Mouse (Mus musculus): ENCODE data around the gene AA467197. TPM values are rescaled to one million over a fixed set of nuclear protein-coding genes. Genes with fewer than 3 reads are reported as not detected.

Gene AA467197
- total RNA-seq, 2 experiments from 2014 or later = 0.57 TPM; not detected in 1

- DNase-seq (ENCODE audit: extremely low spot score in 1 of 2, low spot score in 1 of 2) = peak; percentile 65 to 82
Measured at GRCm38 (mm10) chr2:122637526-122637997, 776 bp downstream of the AA467197 start.

- DNase-seq (ENCODE audit: extremely low spot score in 1 of 2, low spot score in 1 of 2) = no peak
Measured at GRCm38 (mm10) chr2:122638029-122638428, 1.2 kb downstream of the AA467197 start.

GRCm38 (mm10) chr2:122638673-122639072 is 1.9 kb downstream of the AA467197 start:
- DNase-seq (ENCODE audit: extremely low spot score in 1 of 2, low spot score in 1 of 2) = no peak

GRCm38 (mm10) chr2:122652096-122653084 is 15.6 kb downstream of the AA467197 start:
- DNase-seq (ENCODE audit: extremely low spot score in 1 of 2, low spot score in 1 of 2) = no peak

- no peak for DNase-seq (ENCODE audit: extremely low spot score in 1 of 2, low spot score in 1 of 2)
Measured at GRCm38 (mm10) chr2:122656052-122656451, 19.3 kb downstream of the AA467197 start.

GRCm38 (mm10) chr2:122656767-122657166 is 20.0 kb downstream of the AA467197 start:
- DNase-seq (ENCODE audit: extremely low spot score in 1 of 2, low spot score in 1 of 2) = no peak

- no peak for DNase-seq (ENCODE audit: extremely low spot score in 1 of 2, low spot score in 1 of 2)
Measured at GRCm38 (mm10) chr2:122657707-122658524, 21.1 kb downstream of the AA467197 start.

- DNase-seq (ENCODE audit: extremely low spot score in 1 of 2, low spot score in 1 of 2) = no peak
Measured at GRCm38 (mm10) chr2:122659825-122660224, 23.0 kb downstream of the AA467197 start.

GRCm38 (mm10) chr2:122665253-122665972 is 28.6 kb downstream of the AA467197 start:
- DNase-seq (ENCODE audit: extremely low spot score in 1 of 2, low spot score in 1 of 2) = no peak

- DNase-seq (ENCODE audit: extremely low spot score in 1 of 2, low spot score in 1 of 2) = peak in 1 of 2 experiments; percentile 42
Measured at GRCm38 (mm10) chr2:122665973-122666875, 29.4 kb downstream of the AA467197 start.

GRCm38 (mm10) chr2:122667856-122668255 is 31.1 kb downstream of the AA467197 start:
- DNase-seq (ENCODE audit: extremely low spot score in 1 of 2, low spot score in 1 of 2) = peak in 1 of 2 experiments; percentile 35

GRCm38 (mm10) chr2:122671714-122672113 is 34.9 kb downstream of the AA467197 start:
- DNase-seq (ENCODE audit: extremely low spot score in 1 of 2, low spot score in 1 of 2) = no peak

GRCm38 (mm10) chr2:122672841-122673240 is 36.1 kb downstream of the AA467197 start:
- no peak for DNase-seq (ENCODE audit: extremely low spot score in 1 of 2, low spot score in 1 of 2)

GRCm38 (mm10) chr2:122675126-122675525 is 38.3 kb downstream of the AA467197 start:
- DNase-seq (ENCODE audit: extremely low spot score in 1 of 2, low spot score in 1 of 2) = no peak

- no peak for DNase-seq (ENCODE audit: extremely low spot score in 1 of 2, low spot score in 1 of 2)
Measured at GRCm38 (mm10) chr2:122681379-122682137, 44.8 kb downstream of the AA467197 start.

GRCm38 (mm10) chr2:122682520-122682919 is 45.7 kb downstream of the AA467197 start:
- DNase-seq (ENCODE audit: extremely low spot score in 1 of 2, low spot score in 1 of 2) = no peak

GRCm38 (mm10) chr2:122683641-122684040 is 46.9 kb downstream of the AA467197 start:
- DNase-seq (ENCODE audit: extremely low spot score in 1 of 2, low spot score in 1 of 2) = no peak

GRCm38 (mm10) chr2:122686665-122687064 is 49.9 kb downstream of the AA467197 start:
- DNase-seq (ENCODE audit: extremely low spot score in 1 of 2, low spot score in 1 of 2) = no peak
